Mouse (Mus musculus): ENCODE results near the gene Usp43. TPM values are rescaled to one million over a fixed set of nuclear protein-coding genes. Genes with fewer than 3 reads are reported as not detected.
A peak's percentile ranks its signal among the peaks of the same experiment; 100 is the strongest.

Gene Usp43
- total RNA-seq (2021): 1 to 10 TPM; 1.7 to 2.9 TPM
- long read RNA-seq, experiment 1, full-length matches to known transcripts: 1 of 1 reads
- long read RNA-seq, experiment 1, partial matches to known transcripts: 0 of 1 reads
- long read RNA-seq, experiment 1, other reads (novel, unspliced or antisense): 0 of 1 reads
- long read RNA-seq, experiment 2, full-length matches to known transcripts: 2 of 3 reads
- long read RNA-seq, experiment 2, partial matches to known transcripts: 0 of 3 reads
- long read RNA-seq, experiment 2, other reads (novel, unspliced or antisense): 1 of 3 reads

DNA sequence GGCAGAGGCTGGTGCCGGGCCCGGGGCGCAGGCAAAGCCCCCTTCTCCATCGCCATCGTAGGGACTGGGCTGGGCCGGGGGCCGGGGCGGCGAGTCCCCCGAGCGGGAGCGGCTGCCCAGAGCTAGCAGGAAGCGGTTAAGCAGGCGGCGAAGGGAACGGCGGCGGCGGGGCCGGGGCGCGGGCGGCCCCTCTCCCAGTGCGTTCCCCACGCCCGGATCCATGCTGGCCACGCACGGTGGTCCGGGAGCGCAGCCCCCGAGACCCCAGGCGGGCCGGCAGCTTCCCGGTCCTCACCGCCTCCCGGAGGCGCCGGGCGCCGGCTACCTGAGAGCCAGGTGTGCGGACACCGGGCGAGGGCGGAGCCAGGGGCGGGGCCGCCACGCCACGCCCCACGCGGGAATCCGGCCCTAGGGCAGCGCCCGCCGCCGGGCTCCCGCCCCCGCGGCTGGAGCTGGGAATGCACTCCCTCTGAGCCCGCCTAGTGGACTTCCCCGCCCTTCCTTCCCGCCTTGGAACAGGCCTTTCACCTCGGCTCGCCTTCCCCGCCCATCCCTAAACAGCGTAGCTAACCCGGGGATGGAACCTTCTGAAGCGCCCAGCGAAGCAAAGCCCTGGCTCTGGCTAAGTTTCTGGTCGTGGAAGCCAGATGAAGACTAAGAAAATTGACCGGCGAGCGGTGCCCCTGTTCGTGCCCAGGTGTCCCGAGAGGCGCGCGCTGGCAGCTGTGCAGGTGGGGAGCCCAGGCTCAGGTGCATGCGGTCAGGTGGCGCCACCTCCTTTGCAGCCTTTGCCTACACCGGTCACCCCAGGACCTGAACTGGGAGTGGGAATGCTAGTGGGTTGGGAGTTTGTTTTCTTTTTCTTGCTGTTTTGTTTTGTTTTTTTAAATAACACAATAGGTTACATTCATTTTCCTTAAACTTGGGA is at the start of gene Usp43:
Gene Usp43 (minus strand): TSS at position 327 of the 928 bp plus-strand sequence.
- peak; percentile 65 for DNase-seq

GRCm38 (mm10) chr11:67967831-67968230 is 45.9 kb upstream of the Usp43 start:
- no peak for DNase-seq

GRCm38 (mm10) chr11:67965905-67966878 is 44.2 kb upstream of the Usp43 start, which contains the start of gene Stx8:
Stx8 (plus strand) TSS chr11:67966193.
- peak; percentile 98 for DNase-seq

DNA sequence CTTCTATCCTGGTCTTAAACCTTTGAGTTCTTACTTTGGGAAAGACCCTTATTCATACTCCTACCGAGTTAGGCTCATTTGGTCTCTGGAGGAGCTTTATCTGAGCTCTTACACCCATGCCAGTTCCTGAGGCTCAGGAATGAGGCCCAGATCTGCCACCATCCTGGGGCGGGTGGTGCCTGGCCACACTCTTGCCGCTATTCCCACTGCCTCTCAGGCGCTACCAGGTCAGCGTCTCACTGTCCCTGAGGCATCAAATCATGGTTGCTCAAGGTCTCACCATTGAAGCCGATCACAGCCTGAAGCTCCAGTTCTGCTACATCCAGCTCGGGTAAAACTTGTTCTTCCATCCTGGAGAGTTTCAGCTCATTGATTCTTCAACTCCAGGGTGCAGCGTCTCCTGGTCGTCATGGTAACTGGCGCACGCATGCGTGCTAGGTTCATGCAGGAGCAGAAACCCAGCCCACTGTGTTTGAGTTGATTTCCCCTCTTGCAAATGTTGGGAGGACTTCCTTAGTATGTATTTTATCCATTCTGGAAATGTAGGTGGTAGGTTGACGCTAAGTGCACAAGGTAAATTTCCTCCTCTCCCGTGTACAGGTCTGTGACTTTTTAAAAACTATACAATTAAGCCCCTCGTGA is 43.4 kb upstream of the Usp43 start, which contains the start of gene Cfap52:
Gene Cfap52 (minus strand): TSS at position 410 of the 642 bp plus-strand sequence.
- DNase-seq: peak; percentile 91

DNA sequence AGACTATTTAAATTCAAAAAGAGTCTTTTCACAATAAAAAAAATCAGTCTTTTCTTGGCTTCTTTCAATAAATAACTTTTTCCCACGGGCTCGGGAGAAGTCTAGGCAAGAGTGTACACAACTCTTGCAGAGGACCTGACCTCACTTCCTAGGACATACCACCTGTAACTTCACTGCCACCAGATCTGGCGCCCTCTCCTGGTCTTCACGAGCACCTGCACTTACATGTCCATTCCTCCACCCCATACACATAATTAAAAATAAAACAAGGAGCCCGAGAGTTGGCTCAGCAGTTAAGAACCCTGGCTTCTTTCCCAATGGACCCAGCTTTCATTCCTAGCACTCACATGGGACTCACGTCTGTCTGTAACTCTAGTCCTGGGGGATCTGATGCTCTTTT is 42.2 kb upstream of the Usp43 start:
- no peak for DNase-seq

- DNase-seq: no peak
These were observed 32.5 kb upstream of the Usp43 start for GRCm38 (mm10) chr11:67954413-67954812.

DNA sequence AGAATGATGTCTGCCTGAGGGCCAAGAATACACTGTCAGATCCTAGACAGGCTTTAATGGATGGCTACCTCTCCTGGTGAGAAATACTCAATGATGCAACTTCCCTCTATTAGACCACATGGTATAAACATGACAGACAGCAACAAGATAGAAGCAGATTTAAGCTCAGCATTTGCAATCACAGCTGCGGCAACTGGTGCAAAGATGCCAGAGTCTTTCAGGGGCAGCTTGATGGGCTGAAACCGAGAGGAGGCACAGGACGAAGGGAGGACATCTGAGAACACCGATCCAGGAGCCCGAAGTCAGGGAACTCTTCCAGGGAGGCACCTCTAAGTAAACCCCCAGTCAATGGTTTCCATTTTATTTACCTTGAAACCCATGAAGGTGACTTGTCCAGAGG is 31.7 kb upstream of the Usp43 start:
- no peak for DNase-seq

DNA sequence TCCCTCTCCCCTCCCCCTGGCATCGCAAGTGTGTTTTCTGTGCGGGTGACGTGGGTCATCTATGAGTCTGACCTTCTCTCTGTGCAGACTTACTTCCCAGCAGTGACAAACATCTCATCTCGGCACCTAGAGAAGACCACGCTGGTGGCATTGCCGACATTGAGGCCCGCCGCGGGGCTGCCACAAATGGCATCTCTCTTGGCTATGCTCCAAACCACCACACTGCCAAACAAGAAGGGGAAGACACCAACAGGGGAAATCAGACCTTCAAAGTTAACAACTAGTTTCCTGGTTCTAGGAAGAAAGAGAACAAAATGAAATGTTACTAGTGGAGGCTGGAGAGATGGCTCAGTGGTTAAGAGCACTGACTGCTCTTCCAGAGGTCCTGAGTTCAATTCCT is 27.5 kb upstream of the Usp43 start:
- DNase-seq: no peak

- no peak for DNase-seq
These were observed 26.3 kb upstream of the Usp43 start for GRCm38 (mm10) chr11:67948229-67948628.

DNA sequence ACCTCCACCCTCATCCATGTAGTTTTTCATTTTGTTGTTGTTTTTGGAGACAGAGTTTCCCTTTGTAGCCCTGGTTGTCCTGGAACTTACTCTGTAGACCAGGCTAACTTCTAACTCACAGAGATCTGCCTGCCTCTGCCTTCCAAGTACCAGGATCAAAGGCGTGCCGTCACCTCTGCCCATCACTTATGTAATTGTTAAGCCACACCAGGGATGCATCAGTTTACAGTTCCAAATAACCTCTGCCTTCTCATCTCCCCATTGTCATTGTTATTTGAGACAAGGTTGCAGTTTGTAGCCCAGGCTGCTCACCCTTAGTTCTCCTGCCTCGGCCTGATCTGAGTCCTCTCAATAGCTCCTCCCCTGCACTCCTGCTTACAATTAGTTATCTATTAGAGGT is 10.2 kb upstream of the Usp43 start:
- no peak for DNase-seq

DNA sequence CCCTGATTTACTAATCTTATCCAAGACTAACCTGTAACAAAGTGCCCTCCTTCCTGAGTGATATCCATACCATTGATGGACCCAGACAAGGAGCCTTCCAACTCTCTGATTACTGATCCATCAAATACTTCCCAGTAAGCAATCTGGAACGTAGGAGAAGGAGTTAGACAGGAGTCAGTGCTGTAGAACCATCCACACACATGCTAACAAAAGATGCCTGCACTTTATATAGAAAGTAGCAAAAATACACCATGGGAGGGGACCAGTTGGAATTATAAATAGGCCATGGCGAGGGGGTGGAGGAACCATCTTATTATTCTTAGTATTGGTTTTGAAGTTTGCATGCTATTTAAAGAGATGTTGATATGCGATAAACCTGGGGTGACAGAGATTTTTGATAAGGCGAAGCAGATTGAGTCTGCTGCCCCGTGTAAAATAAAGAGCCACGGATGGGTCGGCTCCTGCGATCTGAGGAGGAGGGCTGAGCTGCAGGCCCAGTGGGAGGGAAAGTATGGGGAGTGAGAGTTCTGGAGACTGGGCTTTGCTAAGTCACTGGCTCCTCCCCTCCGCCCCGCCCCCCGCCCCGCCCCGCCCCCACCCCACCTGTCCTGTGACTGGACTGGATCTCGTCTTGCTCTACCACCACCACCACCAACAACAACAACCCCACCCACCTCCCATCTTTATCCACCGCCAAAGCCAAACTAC is 4.5 kb upstream of the Usp43 start:
- no peak for DNase-seq

DNA sequence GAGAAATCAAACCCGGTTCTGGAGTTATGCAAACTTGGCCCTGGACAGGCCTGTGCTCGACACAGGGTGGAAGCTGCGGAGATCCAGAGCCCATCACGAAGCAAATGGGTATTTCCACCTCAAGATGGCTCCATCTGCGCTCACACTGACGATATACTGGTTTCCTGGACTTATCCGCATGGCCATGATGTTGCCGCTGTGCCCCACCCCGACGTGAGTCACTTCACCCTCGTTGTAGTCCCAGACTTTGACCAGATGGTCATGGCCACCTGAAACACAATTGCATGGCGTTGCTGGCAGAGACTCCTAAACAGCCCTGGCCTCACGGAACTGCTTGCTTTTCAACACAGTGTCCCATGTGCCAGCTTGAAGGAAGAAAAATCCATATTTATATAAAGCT is 3.0 kb upstream of the Usp43 start:
- DNase-seq: no peak

DNA sequence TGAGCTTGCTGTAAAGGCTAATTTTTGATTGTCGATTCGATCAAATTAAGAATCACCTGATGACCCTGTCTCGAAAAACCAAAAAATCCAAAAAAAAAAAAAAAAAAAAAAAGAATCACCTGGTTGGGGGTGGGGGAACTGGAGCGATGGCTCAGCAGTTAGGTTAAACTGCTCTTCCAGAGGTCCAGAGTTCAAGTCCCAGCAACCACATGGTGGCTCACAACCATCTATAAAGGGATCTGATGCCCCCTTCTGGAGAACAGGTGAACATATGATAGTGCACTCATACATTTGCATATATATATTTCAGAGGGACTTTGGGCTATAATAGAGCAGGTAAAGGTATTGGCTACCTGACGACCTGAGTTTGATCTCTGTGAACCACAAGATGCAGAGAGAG is 1.8 kb upstream of the Usp43 start:
- no peak for DNase-seq

DNA sequence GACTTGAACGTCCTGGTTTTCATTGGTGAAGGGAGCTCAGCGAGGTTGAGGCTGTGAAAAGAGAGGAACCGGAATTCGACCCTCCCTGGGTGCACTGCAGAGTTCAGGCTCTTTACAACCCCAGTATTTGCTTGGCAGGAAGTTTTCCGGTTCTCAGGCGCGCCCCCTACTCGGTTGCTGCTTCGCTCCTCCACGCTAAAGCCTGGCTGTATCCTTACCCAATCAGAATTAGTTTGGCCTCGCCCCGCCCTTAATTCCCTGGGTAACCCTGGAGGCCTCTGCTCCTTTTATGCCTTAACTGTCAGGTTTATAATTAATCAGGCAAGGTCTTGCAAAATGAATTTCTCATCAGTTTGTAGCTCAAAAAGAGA is 787 bp upstream of the Usp43 start:
- DNase-seq: peak; percentile 77

DNA sequence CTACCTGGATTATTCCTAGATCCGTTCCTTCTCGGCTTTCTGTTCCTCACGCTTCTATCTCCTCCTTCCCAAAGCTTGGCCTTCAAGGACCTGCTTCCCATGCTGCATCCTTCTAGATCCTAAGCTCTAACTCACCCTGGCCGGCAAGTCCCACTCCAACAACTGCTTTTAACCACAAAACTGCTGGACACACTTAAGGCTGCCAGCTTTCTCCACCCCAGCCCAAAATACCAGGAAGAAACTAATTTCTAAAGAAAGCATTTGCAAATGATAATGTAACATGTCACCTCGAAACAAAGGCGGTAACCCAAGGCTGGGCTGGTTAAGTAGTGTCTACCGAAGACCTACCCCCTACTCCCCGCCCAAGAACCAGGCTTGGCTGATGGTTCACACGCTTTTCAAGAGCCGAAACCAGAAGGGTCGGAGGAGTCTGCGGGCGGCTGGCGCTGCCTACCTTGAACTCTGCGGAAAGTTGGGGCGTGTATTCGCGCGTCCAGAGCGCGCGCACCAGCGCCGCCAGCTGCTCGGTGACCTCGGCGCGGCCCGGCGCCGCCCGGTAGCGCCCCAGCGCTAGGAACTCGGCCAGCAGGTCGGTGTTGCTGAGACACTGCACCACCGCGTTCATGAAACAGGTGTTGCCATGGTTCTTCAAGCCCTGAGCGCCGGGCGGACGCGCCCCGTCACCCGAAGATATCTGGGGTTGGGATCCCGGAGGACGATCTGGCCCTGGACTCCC is 694 bp downstream of the Usp43 start:
- DNase-seq: peak; percentile 59

- DNase-seq: no peak
These were observed 1.6 kb downstream of the Usp43 start for GRCm38 (mm10) chr11:67920226-67920960.

- DNase-seq: no peak
These were observed 2.4 kb downstream of the Usp43 start for GRCm38 (mm10) chr11:67919593-67919992.

- no peak for DNase-seq
These were observed 4.8 kb downstream of the Usp43 start for GRCm38 (mm10) chr11:67917126-67917525.

GRCm38 (mm10) chr11:67911074-67911473 is 10.9 kb downstream of the Usp43 start:
- DNase-seq: no peak

- no peak for DNase-seq
These were observed 18.2 kb downstream of the Usp43 start for GRCm38 (mm10) chr11:67903756-67904155.

Measured in adrenal gland, postnatal 10 days (tissue).